Mouse (Mus musculus) retina, adult 2 months (tissue): ENCODE data around the gene 1600012H06Rik.
"Not testable (repeated sequence)": the region's sequence is repeated elsewhere in the genome, so short reads cannot be mapped to it uniquely, and the experiment has no call there.

Experiments used
- DNase-seq: peaks from one replicate; pipeline ENCODE4 v3.0.0-alpha.2; 2012; ENCODE audit warnings: low read depth, low spot score

The 1600012H06Rik gene

DNA sequence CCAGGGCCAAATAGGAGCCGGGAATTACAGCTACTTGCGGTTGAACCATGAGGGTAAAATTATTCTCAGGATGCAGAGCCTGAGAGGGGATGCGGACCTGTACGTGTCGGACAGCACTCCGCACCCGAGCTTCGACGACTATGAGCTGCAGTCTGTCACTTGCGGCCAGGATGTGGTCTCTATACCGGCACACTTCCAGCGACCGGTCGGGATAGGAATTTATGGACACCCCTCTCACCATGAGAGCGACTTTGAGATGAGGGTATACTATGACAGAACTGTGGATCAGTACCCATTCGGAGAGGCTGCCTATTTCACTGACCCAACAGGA, 710 bp downstream of the 1600012H06Rik start:
- DNase-seq: no peak

DNA sequence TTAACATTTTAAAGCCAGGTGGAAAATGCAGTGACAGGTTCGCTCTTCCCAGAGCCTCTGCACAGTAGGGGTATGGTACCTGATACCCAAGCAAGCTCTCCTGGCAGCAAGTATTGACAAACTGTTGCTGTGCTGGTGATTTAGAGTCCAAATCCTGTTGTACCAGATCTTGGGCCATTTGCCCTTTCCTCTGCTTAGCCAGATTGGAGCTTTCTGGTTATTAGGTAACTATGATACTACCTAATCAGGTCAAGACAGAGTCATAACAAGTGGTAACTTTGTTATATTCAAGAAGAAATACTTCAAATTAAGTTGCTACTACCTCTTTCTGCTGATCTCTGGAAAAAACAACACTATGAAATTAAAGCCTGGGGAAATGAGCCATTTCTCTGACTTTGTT, 1.6 kb downstream of the 1600012H06Rik start:
- no peak for DNase-seq

DNA sequence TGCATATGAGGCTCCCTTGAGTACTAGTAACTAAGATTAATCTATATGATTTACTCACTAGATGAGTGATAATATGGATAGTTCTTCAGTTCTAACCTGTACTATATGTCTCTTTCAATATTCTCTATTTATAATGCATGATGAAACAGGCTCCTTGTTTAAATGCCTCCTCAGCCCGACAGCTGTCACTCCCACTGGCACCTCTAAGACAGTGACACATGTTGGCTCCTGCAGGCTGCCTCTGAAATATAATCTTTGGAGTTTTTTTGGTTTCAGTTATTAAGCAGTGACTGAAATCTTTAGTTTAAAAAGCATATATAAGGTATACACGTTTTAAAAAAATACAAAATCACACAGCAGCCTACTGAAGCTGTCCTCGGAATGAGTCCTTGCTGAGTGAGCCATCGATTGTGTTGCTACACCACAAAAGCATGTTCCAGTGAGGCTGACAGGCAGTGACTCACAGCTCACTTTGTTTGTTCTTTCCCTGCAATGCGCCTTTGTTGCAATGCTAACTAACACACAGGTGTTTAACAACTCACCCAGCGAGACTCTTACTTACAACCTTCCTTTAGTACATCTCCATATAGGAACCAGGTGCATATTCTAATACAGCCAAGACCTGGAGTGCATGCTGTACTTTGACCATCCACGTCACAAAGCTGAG, 6.3 kb downstream of the 1600012H06Rik start:
- DNase-seq: no peak

DNA sequence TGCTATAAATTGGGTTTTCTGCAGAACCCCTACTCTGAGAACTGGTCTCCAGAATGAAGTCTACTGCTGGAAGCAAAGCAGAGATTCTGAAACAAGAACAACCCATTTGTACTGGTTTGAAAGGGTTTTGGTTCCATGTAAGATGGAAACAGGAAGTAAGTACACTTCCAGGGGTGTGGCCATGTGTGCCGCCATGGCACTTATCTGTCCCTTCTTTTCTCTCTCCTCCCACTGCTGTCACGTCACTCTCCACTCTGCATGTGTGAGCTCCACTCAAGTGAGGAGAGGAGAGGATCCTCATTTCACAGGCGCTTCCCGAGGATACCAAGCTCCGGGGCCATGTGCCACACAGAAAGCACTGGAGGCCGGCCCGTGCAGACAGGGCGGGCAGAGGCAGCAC, 10.5 kb downstream of the 1600012H06Rik start:
- DNase-seq: no peak

DNA sequence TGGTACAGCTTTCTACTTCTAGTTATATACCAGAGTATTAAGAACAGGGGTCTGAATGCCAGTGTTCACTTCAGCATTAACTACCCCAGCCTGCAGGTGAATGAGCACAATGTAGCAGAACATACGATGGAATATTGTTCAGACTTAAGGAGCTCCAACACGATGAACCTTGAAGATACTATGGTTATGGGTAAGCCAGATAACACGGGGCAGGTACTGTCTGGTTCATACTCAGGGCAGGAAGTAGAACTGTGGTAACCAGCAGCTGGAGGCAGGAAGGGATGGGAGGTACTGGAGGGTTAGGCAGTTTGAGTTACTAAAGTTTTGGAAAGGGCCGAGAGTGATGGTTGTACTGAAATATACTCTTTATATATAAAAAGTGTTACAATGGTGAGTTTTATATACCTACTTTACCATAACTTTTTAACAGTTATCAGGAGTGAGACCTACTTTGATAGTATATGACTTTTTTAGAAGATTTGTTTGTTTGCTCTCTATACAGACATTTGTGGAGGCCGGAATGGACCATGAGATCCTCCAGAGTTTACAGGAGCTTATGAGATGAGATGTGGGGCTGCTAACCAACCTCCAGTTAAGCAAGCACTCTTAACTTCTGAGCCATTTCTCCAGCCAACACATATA, 15.8 kb downstream of the 1600012H06Rik start:
- DNase-seq: no peak

DNA sequence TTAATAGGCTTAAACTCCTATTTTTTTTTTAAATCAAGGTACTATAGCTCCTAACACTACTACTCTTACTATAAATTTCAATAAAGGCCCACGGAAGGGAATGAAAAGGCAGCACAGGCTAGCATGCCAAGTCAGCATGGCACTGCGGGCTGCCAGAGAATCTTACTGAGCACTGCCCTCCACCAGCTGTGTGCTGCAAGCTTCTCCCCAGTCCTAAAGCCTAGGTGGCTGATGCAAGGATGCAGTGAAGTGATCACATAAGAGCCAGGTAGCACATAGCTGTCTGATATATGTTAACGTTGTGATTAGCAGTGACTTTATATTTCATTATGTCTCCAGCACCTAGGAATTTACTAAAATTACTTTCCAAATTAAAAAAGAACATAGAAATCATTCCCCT, 17.0 kb downstream of the 1600012H06Rik start:
- DNase-seq: no peak

DNA sequence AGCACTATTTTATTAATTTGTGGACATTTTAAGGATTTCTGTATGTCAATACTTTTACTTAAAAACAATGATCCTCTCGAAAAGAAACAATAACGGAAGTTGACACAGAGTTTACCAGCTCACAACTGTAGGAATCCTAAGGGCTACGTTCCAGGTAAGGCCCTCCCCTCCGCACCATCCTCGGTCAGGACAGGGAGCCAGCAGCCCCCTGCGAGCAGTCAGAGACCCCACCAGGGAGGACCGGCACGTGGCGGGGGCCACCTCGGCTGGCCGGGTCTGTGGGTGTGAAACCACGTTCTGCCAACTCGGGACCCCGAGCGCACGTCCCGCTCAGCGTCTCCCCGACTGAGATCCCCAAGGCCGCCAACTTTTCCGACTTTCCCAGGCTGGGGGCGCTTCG, 17.5 kb downstream of the 1600012H06Rik start:
- DNase-seq: no peak

DNA sequence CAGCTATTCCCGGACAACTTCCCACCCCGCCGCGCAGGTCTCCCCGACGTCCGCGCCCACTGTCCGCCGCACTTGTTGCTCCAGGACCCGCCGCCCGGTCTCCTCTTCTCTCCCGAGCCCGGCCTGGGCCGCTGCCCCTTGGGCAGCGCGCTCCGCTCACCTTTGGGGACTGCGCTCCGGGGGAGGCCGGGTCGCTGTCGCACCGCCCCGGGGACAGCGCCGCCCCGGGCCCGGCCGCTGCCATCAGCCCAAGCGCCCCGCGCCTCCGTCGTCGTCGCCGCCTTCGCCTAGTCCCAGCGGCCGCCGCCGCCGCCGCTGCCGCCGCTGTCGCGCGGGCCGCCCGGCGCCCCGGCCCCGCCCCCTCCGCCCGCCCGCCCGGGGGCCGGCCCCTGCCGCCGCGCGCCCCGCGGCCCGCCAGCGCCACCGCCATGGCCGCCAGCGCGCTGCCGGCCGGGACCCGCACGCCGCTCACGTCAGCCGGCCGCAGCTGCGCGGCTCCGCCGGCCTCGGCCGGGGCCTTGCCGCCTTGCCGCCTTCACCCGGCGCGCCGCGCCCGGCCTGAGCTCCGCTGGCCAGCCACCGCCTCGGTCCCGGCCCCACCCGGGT, 18.1 kb downstream of the 1600012H06Rik start, which contains the start of gene Phf10:
Gene Phf10, minus strand, starts transcription at position 323 of the 606 bp plus-strand sequence.
- DNase-seq: not testable (repeated sequence)

DNA sequence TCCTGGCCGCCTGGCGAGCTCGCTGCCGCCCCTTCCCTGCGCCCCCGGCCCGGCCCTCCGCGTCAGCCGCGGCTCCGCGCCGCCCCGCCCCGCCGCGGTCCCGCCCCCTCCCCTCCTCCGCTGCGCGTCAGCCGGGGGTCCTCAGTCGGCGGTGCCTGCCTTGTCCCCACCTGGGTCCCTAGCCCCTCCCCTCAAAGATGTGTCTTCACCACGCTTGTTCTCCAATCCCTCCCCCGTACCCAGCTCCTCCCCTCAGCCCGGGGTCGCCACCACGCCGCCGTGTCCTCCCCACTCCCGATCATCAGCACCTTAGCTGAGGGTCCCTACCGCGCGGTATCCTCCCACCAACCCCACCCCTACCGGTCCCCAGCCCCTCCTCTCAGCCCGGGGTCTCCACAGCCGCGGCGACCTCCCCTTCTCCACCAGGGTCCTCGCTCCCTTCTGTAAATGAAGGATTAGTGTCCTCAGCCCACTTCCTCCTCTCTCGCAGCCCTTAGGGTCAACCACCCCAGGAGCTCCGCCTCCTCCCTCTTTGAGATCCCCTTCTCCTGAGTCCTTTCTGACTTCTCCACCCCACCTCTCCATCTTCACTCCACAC, 18.7 kb downstream of the 1600012H06Rik start:
- not testable (repeated sequence) for DNase-seq

DNA sequence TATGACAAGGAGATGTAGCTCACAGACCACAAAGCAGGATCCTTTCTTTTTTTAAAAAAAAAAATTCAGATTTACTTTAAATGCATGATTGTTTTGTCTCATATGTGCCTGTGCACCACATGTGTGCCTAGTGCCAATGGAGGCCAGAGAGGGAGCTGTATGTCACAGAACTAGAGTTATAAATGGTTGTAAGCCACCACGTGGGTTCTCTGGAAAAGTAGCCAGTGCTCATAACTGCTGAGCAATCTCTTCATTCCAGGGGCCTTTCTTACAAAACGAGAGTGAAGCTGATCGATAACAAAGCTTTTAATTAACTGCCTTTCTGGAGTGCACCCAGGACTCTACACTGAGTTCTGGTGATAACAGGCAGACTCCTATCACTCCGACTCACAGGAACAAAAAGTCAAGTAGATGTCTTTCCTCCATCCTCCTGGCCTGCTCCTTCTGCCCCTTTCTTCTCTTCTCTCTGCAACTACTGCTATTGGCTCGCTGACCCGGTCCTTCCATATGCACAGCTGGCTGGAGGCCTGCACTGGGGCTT, 25.5 kb downstream of the 1600012H06Rik start:
- not testable (repeated sequence) for DNase-seq

DNA sequence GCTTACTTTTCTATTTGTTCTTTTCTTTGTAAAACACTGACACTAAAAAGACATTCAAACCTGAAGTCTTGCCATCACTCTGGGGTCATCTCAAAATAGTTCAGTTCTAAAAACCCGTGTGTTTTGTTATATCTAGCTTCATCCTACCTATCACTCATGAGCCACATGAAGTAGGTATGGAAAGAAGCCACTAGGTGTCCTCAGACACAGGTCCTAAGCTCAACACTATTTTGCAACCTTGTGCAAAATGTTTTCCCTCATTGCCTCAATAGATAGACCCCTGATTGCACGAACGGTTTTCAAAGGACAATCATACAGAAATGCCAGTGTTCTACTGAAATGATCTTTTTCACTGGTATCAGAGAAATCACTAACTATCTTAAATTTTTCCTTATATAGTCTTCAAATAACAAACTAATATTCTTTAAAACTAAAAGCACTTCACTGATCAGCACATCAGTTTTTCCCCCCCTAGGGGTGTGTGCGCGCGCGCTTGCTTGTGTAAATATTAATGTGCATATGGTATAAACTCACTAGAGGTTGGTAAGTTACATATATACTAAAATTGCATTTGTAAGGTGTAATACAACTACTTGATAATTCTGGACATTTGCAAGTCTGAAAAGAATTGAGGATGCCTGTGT, 34.9 kb downstream of the 1600012H06Rik start:
- not testable (repeated sequence) for DNase-seq

DNA sequence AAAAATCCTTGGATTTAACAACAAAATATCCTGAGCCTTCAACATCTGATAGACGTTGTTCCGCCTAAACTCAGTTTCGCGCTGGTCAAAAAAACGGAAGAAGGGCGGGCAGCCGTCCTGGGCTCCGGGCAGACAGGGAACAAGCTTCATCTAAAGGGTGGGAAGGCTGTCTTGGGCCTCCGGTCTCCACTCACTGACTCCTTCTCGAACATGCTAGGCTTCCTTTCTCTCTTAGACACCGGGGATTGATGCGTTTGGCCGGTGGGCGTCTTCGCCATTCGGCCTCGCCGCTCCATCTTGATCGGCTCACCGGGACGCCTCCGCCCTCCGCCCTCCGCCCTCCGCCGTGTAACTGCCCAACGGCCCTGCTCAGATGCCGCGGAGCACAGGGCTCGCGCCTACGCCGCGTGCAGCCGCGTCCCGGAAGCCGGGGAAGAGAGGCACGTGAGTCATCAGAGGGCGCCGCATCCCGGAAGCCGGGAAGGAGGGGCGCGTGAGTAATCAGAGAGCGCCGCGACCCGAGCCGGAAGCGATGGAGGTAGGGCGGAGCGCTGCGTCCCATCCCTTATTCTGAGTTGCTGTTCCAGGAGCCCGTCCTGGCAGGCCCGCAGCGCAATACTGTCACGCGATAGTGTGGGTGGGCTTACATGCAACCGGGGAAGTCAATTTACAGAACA, 35.5 kb downstream of the 1600012H06Rik start, which contains the start of the genes 9030025P20Rik and Gm3417:
Gene 9030025P20Rik, plus strand, starts transcription at position 107 of the 677 bp plus-strand sequence.
Gene Gm3417, minus strand, starts transcription at position 429 of the 677 bp plus-strand sequence.
- DNase-seq: not testable (repeated sequence)

DNA sequence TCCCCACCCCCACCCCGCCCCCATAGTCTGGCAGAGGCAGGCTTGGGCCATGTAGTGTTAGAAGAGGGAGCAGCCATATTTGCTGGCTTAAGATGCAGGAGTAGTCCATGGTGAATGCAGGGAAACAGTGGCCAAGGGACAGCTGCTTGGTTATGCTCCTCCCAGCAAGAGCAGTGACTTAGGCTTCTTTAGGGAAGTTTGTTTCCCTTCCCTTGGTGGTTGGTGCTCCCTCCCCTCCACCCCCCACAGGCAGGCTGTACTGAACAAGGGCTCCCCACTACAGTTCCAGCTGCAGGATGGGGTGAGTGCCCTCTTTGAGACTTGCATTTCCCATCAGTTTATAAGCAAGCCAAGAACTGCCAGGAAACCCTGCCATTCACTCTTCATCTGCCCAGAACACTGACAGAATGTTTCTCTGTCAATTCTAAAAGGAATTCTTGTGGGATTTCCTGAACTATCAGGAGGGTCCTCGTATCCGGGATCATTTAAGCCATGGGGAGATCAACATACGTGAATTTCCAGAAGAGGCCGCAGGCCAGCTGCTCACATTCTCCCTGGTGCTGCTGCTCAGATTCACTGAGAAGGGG, 47.2 kb downstream of the 1600012H06Rik start:
- DNase-seq: not testable (repeated sequence)

DNA sequence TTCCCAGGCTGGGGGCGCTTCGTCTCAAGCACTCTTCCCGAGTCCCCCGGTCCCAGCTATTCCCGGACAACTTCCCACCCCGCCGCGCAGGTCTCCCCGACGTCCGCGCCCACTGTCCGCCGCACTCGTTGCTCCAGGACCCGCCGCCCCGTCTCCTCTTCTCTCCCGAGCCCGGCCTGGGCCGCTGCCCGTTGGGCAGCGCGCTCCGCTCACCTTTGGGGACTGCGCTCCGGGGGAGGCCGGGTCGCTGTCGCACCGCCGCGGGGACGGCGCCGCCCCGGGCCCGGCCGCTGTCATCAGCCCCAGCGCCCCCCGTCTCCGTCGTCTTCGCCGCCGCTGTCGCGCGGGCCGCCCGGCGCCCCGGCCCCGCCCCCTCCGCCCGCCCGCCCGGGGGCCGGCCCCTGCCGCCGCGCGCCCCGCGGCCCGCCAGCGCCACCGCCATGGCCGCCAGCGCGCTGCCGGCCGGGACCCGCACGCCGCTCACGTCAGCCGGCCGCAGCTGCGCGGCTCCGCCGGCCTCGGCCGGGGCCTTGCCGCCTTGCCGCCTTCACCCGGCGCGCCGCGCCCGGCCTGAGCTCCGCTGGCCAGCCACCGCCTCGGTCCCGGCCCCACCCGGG, 49.6 kb downstream of the 1600012H06Rik start:
- DNase-seq: not testable (repeated sequence)

DNA sequence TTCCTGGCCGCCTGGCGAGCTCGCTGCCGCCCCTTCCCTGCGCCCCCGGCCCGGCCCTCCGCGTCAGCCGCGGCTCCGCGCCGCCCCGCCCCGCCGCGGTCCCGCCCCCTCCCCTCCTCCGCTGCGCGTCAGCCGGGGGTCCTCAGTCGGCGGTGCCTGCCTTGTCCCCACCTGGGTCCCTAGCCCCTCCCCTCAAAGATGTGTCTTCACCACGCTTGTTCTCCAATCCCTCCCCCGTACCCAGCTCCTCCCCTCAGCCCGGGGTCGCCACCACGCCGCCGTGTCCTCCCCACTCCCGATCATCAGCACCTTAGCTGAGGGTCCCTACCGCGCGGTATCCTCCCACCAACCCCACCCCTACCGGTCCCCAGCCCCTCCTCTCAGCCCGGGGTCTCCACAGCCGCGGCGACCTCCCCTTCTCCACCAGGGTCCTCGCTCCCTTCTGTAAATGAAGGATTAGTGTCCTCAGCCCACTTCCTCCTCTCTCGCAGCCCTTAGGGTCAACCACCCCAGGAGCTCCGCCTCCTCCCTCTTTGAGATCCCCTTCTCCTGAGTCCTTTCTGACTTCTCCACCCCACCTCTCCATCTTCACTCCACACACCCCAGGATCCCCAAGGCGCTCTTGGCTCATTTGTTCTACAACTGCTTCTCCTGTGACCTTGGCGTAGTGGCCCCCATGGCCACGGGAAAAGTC, 50.3 kb downstream of the 1600012H06Rik start:
- DNase-seq: not testable (repeated sequence)

DNA sequence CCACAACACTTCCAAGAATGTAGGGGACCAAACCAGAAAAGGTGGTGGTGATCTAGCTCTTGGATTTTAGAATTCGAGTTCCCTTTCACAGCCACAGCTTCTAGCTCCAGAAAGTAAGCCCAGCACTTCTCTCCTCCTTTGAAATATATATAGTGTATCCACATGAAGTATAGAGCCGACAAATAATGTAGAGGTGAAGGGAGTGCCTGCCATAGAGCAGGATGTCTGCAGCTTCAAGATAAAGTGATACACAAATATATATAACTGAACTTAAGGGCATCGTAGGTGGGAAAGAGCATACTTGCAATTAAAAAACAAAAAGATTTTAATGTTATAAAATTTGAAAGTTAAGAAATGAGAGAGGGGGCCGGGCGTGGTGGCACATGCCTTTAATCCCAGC, 51.2 kb downstream of the 1600012H06Rik start:
- not testable (repeated sequence) for DNase-seq

DNA sequence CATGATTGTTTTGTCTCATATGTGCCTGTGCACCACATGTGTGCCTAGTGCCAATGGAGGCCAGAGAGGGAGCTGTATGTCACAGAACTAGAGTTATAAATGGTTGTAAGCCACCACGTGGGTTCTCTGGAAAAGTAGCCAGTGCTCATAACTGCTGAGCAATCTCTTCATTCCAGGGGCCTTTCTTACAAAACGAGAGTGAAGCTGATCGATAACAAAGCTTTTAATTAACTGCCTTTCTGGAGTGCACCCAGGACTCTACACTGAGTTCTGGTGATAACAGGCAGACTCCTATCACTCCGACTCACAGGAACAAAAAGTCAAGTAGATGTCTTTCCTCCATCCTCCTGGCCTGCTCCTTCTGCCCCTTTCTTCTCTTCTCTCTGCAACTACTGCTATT, 57.1 kb downstream of the 1600012H06Rik start:
- not testable (repeated sequence) for DNase-seq

DNA sequence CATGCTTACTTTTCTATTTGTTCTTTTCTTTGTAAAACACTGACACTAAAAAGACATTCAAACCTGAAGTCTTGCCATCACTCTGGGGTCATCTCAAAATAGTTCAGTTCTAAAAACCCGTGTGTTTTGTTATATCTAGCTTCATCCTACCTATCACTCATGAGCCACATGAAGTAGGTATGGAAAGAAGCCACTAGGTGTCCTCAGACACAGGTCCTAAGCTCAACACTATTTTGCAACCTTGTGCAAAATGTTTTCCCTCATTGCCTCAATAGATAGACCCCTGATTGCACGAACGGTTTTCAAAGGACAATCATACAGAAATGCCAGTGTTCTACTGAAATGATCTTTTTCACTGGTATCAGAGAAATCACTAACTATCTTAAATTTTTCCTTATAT, 66.1 kb downstream of the 1600012H06Rik start:
- DNase-seq: not testable (repeated sequence)
